Comparison of ENCODE assay signal across 11 mouse cellular contexts in genomic region chr11:5650321-5650720, GRCm38 (mm10).
DNase-seq lines count a peak whose midpoint lies in the region; ATAC-seq and TF ChIP-seq lines count a peak whose summit lies in the region.
"Had no signal": no experiment of that assay in that cellular context is flagged by ENCODE, and none has a peak within 500 bp of the region (broad histone marks: within the 10 kb centered on the region; RNA-seq: fewer than 3 reads in every experiment).

No protein-coding gene starts in this region.

- TF ChIP-seq CTCF in liver, adult 2 months (IDR thresholded peaks at IDR 0.05; ENCODE audit: low read depth, low read length) = peak; percentile 31; the same call in 1 of the 2 replicates

- 68% methylated on average over 7 of the region's 7 CpGs for WGBS in liver, adult 2 months
- 49% methylated on average over 7 of the region's 7 CpGs for WGBS in liver, embryonic 12.5 days (ENCODE audit: insufficient replicate concordance)

- H3K4me1 ChIP-seq in liver, adult 2 months (ENCODE audit: control insufficient read depth, insufficient read depth, low read length) = no peaks in the 10 kb centered on the region
- no peaks in the 10 kb centered on the region for H3K4me1 ChIP-seq in liver, embryonic 12.5 days
- H3K4me1 ChIP-seq in ES-E14 (ENCODE audit: control insufficient read depth in 2 of 2, insufficient read depth in 2 of 2, low read length in 2 of 2, poor library complexity in 1 of 2) = no peaks in the 10 kb centered on the region
- H3K4me1 ChIP-seq: midbrain, embryonic 15.5 days had no signal

- H3K4me2 ChIP-seq in liver, embryonic 12.5 days = no peak overlapping the region
- H3K4me2 ChIP-seq: midbrain, embryonic 15.5 days had no signal

- DNase-seq in cerebellum, postnatal 14 days = peak; percentile 10 to 19
- no peak for DNase-seq in cerebellum, postnatal 4 days (ENCODE audit: low spot score in 2 of 2)
- DNase-seq in liver, adult 2 months (ENCODE audit: extremely low read depth, low read depth, low spot score) = peak; percentile 16
- no peak for DNase-seq in ES-E14 (ENCODE audit: low read depth, low spot score)
- DNase-seq in retina, embryonic 14.5 days (ENCODE audit: low spot score) = peak; percentile 18
- DNase-seq in Muller cell, postnatal 12 days (ENCODE audit: inconsistent ontology term) = no peak
- no peak for DNase-seq in ovary, postnatal 14 days (ENCODE audit: low spot score)
- DNase-seq: forebrain, postnatal 0 days had no signal

- no peak for TF ChIP-seq POLR2A in liver, adult 2 months (IDR thresholded peaks at IDR 0.05; ENCODE audit: extremely low read depth, insufficient read depth, low read length)

- no peak for ATAC-seq in liver, embryonic 12.5 days
- ATAC-seq: forebrain, postnatal 0 days; midbrain, embryonic 15.5 days had no signal

- in situ Hi-C loops in ES-E14 (cut with MboI; ENCODE audit: low sequenced_read_pairs in 2 of 2, unreplicated experiment in 2 of 2) = no loop called here

- H3K9me3 ChIP-seq in liver, embryonic 12.5 days (replicated peaks) = no peaks in the 10 kb centered on the region
- H3K9me3 ChIP-seq in ES-E14 (ENCODE audit: control insufficient read depth, insufficient read depth, low read depth, low read length) = no peaks in the 10 kb centered on the region
- H3K9me3 ChIP-seq: midbrain, embryonic 15.5 days had no signal

- H3K27me3 ChIP-seq in liver, adult 2 months (ENCODE audit: control insufficient read depth, insufficient read depth, low read length) = no peaks in the 10 kb centered on the region
- no peaks in the 10 kb centered on the region for H3K27me3 ChIP-seq in liver, embryonic 12.5 days (replicated peaks)
- H3K27me3 ChIP-seq: midbrain, embryonic 15.5 days had no signal

- H3K36me3 ChIP-seq in liver, adult 2 months (ENCODE audit: control insufficient read depth, insufficient read depth, low read length) = no peaks in the 10 kb centered on the region
- no peaks in the 10 kb centered on the region for H3K36me3 ChIP-seq in liver, embryonic 12.5 days
- no peaks in the 10 kb centered on the region for H3K36me3 ChIP-seq in ES-E14 (ENCODE audit: control insufficient read depth, insufficient read depth, low read length, poor library complexity, severe bottlenecking)
- H3K36me3 ChIP-seq: midbrain, embryonic 15.5 days had no signal

- no peak overlapping the region for H3K27ac ChIP-seq in liver, adult 2 months (replicated peaks; ENCODE audit: insufficient read depth, low read depth, low read length)
- H3K27ac ChIP-seq in liver, embryonic 12.5 days = no peak overlapping the region
- H3K27ac ChIP-seq in ES-E14 (ENCODE audit: insufficient read depth, low read depth, low read length, poor library complexity, severe bottlenecking) = no peak overlapping the region
- H3K27ac ChIP-seq: left cerebral cortex, adult 2 months; midbrain, embryonic 15.5 days had no signal

- no peaks in the 10 kb centered on the region for H3K79me2 ChIP-seq in liver, adult 2 months (ENCODE audit: control insufficient read depth, insufficient read depth, low read length)

- no peak overlapping the region for H3K4me3 ChIP-seq in liver, adult 2 months (ENCODE audit: insufficient read depth, low read depth, low read length)
- H3K4me3 ChIP-seq in liver, embryonic 12.5 days = no peak overlapping the region
- no peak overlapping the region for H3K4me3 ChIP-seq in ES-E14 (ENCODE audit: insufficient read depth in 1 of 2, low read depth in 1 of 2, low read length in 2 of 2, poor library complexity in 1 of 2, severe bottlenecking in 1 of 2)
- H3K4me3 ChIP-seq: left cerebral cortex, adult 2 months; midbrain, embryonic 15.5 days had no signal

- no peak overlapping the region for H3K9ac ChIP-seq in liver, adult 2 months (ENCODE audit: low read depth, low read length)
- no peak overlapping the region for H3K9ac ChIP-seq in liver, embryonic 12.5 days
- H3K9ac ChIP-seq in ES-E14 (ENCODE audit: insufficient read depth, low read depth, low read length, poor library complexity, severe bottlenecking) = no peak overlapping the region
- H3K9ac ChIP-seq: forebrain, postnatal 0 days; midbrain, embryonic 15.5 days had no signal

TF ChIP-seq in ES-E14, 5 proteins besides CTCF, POLR2A, EP300 and RAD21:
- TF ChIP-seq CHD2 (IDR thresholded peaks at IDR 0.05; ENCODE audit: low read depth, low read length) (no peak), MAFK (IDR thresholded peaks at IDR 0.05; ENCODE audit: insufficient read depth, low read depth, low read length) (no peak), ZC3H11A (IDR thresholded peaks at IDR 0.05; ENCODE audit: borderline replicate concordance, low read depth, low read length) (peak; percentile 36; the same call in 1 of the 2 replicates)

Comparison
In these comparisons a context has a peak if more than half of its experiments do, and no peak if none do; other contexts are left out.
1. DNase-seq: peak in cerebellum, postnatal 14 days (2 of 2), liver, adult 2 months (single experiment) and retina, embryonic 14.5 days (single experiment); none in cerebellum, postnatal 4 days (0 of 2), ES-E14 (single experiment), Muller cell, postnatal 12 days (single experiment) and ovary, postnatal 14 days (single experiment).